Mouse (Mus musculus) hindbrain, embryonic 16.5 days (tissue): ENCODE data around the gene St8sia6. TPM values are rescaled to one million over a fixed set of nuclear protein-coding genes. Genes with fewer than 3 reads are reported as not detected.

Experiments used
- ATAC-seq: fragments of 200-750 bp; cut with Nextera tagmentation; 2 replicates; pipeline ENCODE4 v1.8.0; 2017; ENCODE audit warnings: moderate TSS enrichment, moderate library complexity
- H3K27ac ChIP-seq: fragments of 300-500 bp; sonication (generic); 2 replicates; pipeline ENCODE4 v1.5.1; 2014; ENCODE audit warnings: low read depth, mild to moderate bottlenecking, control low read depth, low read length, moderate library complexity
- H3K27me3 ChIP-seq: fragments of 300-500 bp; sonication (generic); replicated peaks from 2 replicates; pipeline ENCODE4 v1.6.1; 2014; ENCODE audit warnings: low read length; ENCODE audit not compliant: control insufficient read depth, insufficient read depth
- H3K36me3 ChIP-seq: fragments of 300-500 bp; sonication (generic); 2 replicates; pipeline ENCODE4 v1.6.1; 2014; ENCODE audit warnings: mild to moderate bottlenecking, low read length, moderate library complexity, mixed read lengths; ENCODE audit not compliant: control insufficient read depth, insufficient read depth
- H3K4me1 ChIP-seq: fragments of 300-500 bp; sonication (generic); 2 replicates; pipeline ENCODE4 v1.6.1; 2014; ENCODE audit warnings: low read depth, low read length; ENCODE audit not compliant: control insufficient read depth, insufficient read depth
- H3K4me2 ChIP-seq: fragments of 300-500 bp; sonication (generic); 2 replicates; pipeline ENCODE4 v1.6.1; 2014; ENCODE audit warnings: mild to moderate bottlenecking, low read length, control low read depth, moderate library complexity
- H3K4me3 ChIP-seq: fragments of 300-500 bp; sonication (generic); 2 replicates; pipeline ENCODE4 v1.5.1; 2014; ENCODE audit warnings: mild to moderate bottlenecking, low read length, control low read depth, moderate library complexity
- H3K9ac ChIP-seq: fragments of 300-500 bp; sonication (generic); 2 replicates; pipeline ENCODE4 v1.6.1; 2014; ENCODE audit warnings: low read depth, mild to moderate bottlenecking, control low read depth, low read length, moderate library complexity
- H3K9me3 ChIP-seq: fragments of 300-500 bp; sonication (generic); 2 replicates; pipeline ENCODE4 v1.6.1; 2014; ENCODE audit warnings: mild to moderate bottlenecking, low read length, moderate library complexity; ENCODE audit not compliant: control insufficient read depth
- WGBS: fragments of 180-500 bp; shearing (Covaris S2); extraction: QIAGEN DNeasy Blood & Tissue Kit; methylation state at CpG from one replicate; pipeline ENCODE4 v1.1.7; 2014; 5-methylcytosine and 5-hydroxymethylcytosine counted together
- polyA plus RNA-seq: library from polyadenylated mRNA; unstranded; fragments of >200 nt; fragmentation: Nextera tagmentation; extraction: Ambion mirVana; gene quantifications from 2 replicates; pipeline ENCODE4 v1.2.1, GENCODE M21; 2015

St8sia6 gene
- polyA plus RNA-seq, 1 experiment from 2014 or later = 2.9 TPM

DNA sequence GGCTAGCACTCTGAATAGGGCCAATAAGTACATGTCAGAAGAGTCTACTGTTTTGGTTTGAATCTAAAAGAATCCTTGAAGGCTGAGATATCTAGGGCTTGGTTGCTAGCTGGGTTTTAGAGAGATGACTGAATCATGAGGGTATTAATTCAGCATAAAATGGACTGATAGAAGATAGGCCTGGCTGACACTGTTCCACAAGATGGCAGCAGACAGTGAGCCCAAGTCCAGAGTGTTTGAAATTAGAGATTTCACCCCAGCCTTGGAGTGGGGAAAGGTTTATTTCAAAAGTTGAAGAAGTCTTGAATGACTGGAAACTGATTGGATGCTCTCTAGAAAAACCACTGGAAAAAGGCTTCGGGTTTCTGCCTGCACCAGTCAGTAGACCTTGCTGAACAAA lies 17.4 kb downstream of the St8sia6 start:
- Histone ChIP-seq H3K36me3 (no peaks in the 10 kb centered on the region), H3K4me3 (no peak overlapping the region), H3K9ac (no peak overlapping the region), H3K4me1 (no peaks in the 10 kb centered on the region), H3K9me3 (no peaks in the 10 kb centered on the region), H3K27me3 (no peaks in the 10 kb centered on the region), H3K4me2 (no peak overlapping the region), H3K27ac (no peak overlapping the region)
- 89% methylated on average over 1 of the region's 1 CpGs for WGBS
- no peak for ATAC-seq

DNA sequence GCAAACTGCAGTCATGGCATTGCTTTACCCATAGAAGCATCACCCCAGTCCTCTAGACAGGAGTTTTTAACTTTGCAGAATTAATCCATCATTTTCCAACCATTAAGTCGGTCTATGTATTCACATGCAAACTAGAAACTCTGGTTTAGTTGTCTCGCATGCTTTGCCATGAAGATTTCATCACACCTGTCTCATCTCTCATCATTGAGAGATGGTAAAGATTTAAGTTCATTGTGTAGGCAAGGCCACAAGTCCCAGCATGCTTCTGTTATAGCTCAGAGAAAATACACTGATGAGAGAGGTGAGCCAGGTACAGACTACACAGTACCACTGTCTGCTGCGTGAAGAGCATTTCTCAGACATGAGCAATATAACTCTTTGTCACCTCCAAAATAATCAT lies 18.8 kb downstream of the St8sia6 start:
- ATAC-seq = no peak
- H3K27me3 ChIP-seq = no peaks in the 10 kb centered on the region
- H3K9ac ChIP-seq = no peak overlapping the region
- no peak overlapping the region for H3K4me2 ChIP-seq
- no peak overlapping the region for H3K4me3 ChIP-seq
- no peaks in the 10 kb centered on the region for H3K36me3 ChIP-seq
- H3K9me3 ChIP-seq = no peaks in the 10 kb centered on the region
- no peak overlapping the region for H3K27ac ChIP-seq
- no peaks in the 10 kb centered on the region for H3K4me1 ChIP-seq
- 85% methylated on average over 3 of the region's 3 CpGs for WGBS

DNA sequence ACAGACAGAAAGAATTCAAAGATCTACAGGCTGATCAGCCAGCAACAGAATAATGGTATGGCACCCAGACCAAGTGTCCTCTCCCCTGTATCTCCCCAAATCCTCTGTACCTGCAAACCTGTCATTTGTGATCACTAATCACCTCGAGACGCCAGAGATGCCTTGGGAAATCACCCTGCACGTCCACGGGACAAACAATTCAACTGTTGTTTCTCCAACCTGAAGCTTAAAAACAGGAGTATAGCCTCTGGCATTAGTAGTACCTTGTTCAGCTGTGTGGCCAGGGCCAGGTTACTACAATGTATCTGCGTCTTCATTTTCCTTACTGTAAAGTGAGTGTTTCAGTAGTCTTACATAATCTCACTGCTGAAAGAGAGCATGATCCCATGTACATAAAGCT lies 25.3 kb downstream of the St8sia6 start:
- ATAC-seq = no peak
- Histone ChIP-seq H3K4me2 (no peak overlapping the region), H3K27ac (no peak overlapping the region), H3K4me3 (no peak overlapping the region), H3K27me3 (no peaks in the 10 kb centered on the region), H3K36me3 (no peaks in the 10 kb centered on the region), H3K9me3 (no peaks in the 10 kb centered on the region), H3K4me1 (no peaks in the 10 kb centered on the region), H3K9ac (no peak overlapping the region)
- WGBS = 78% methylated on average over 5 of the region's 5 CpGs

DNA sequence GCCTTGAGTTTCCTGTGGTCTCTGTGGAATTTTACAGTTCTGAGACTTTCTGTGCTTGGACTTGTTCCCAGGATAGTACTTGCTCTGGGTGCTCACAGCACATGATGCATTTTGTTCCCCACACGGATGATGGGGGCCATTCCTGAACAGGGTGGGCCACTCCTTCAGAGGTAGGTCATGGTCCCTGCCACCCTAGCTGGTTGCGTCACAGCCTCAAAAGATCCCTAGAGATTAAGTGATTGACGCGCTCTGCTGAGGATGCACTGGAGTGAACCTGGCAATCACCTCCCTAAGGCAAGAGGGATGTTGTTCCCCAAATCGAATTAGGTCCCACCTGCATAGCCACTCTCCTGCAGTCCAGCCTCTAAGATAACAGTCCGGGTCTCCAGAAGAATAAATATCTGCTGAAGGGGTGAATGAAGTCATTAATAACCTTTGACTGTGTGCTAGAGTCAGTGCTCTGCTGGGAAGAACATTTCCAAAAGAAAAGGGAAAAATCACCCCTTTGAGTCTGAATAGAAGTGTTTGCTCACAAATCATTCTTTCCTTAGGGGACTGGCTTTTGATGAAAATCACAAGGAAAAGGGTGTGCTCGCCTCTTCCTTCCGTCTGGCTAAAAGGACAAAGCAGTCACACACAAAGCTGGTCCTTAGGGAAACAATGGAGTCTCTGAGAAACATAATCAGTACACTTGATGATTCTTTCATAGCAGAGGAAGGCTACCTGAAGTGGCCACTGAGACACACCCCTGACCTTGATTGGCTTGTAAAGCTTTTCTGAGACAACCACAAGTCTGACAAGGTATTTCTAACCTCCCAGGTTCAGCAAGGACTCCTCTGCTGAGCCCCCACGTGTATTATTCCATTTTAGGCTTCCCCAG lies 26.1 kb downstream of the St8sia6 start:
- H3K9ac ChIP-seq = no peak overlapping the region
- WGBS = 55% methylated on average over 9 of the region's 9 CpGs
- no peak overlapping the region for H3K4me3 ChIP-seq
- H3K27ac ChIP-seq = no peak overlapping the region
- H3K27me3 ChIP-seq = no peaks in the 10 kb centered on the region
- no peak for ATAC-seq
- H3K4me2 ChIP-seq = no peak overlapping the region
- H3K9me3 ChIP-seq = no peaks in the 10 kb centered on the region
- no peaks in the 10 kb centered on the region for H3K36me3 ChIP-seq
- H3K4me1 ChIP-seq = no peaks in the 10 kb centered on the region

- no peaks in the 10 kb centered on the region for H3K9me3 ChIP-seq
- no peak overlapping the region for H3K27ac ChIP-seq
- H3K4me1 ChIP-seq = no peaks in the 10 kb centered on the region
- no peak overlapping the region for H3K4me2 ChIP-seq
- H3K36me3 ChIP-seq = no peaks in the 10 kb centered on the region
- no peak overlapping the region for H3K4me3 ChIP-seq
- H3K27me3 ChIP-seq = no peaks in the 10 kb centered on the region
- ATAC-seq = no peak
- H3K9ac ChIP-seq = no peak overlapping the region
Observed at GRCm38 (mm10) chr2:13760366-13760765, 33.5 kb downstream of the St8sia6 start.

DNA sequence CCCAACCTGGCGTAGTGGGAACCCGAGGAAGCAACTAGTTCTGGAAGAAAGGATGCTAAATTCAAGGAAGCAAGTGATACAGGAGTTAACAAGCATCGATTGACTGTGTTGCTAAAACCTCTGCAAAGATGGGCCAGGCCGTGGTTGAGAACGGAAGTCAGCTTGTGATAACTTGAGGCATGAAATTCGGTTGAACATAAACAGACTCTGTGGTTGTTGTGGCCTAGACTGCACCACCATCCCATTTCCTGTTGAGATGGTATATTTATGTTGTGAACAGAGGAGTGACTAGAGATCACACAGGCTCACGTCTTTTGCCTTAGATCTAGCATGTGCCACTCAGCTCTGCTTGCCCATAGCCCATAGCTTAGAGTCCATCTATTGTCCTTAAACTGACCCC lies 36.5 kb downstream of the St8sia6 start:
- no peak overlapping the region for H3K27ac ChIP-seq
- H3K4me3 ChIP-seq = no peak overlapping the region
- H3K4me1 ChIP-seq = no peaks in the 10 kb centered on the region
- 90% methylated on average over 7 of the region's 7 CpGs for WGBS
- H3K4me2 ChIP-seq = no peak overlapping the region
- H3K9ac ChIP-seq = no peak overlapping the region
- ATAC-seq = no peak
- no peaks in the 10 kb centered on the region for H3K36me3 ChIP-seq
- H3K27me3 ChIP-seq = no peaks in the 10 kb centered on the region
- H3K9me3 ChIP-seq = no peaks in the 10 kb centered on the region

DNA sequence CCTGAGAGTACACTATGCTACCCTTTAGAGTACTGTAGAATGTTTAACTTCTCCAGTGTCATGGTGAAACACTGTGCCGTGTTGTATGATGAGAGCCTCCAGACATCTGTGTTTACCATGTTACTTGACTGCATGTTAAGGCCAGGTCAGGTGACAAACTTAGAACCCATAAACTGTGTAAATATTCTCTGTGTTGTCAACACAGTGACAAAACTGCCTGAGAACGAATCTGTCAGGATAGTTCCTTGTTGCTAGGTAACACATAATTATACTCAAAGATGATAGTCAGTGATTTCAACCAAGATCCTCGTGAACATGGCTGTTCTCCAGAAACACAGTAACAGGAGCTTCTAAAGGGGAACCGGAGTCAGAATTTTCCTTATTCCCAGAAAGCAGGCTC lies 38.1 kb downstream of the St8sia6 start:
- Histone ChIP-seq H3K27ac (no peak overlapping the region), H3K9ac (no peak overlapping the region), H3K4me2 (no peak overlapping the region), H3K4me1 (no peaks in the 10 kb centered on the region), H3K27me3 (no peaks in the 10 kb centered on the region), H3K36me3 (no peaks in the 10 kb centered on the region), H3K9me3 (no peaks in the 10 kb centered on the region), H3K4me3 (no peak overlapping the region)
- ATAC-seq = no peak
- WGBS = 66% methylated on average over 4 of the region's 4 CpGs

GRCm38 (mm10) chr2:13751691-13752090 lies 42.2 kb downstream of the St8sia6 start:
- 75% methylated on average over 1 of the region's 1 CpGs for WGBS
- Histone ChIP-seq H3K4me1 (no peaks in the 10 kb centered on the region), H3K9ac (no peak overlapping the region), H3K9me3 (no peaks in the 10 kb centered on the region), H3K4me3 (no peak overlapping the region), H3K36me3 (no peaks in the 10 kb centered on the region), H3K4me2 (no peak overlapping the region), H3K27ac (no peak overlapping the region), H3K27me3 (no peaks in the 10 kb centered on the region)
- ATAC-seq = no peak

DNA sequence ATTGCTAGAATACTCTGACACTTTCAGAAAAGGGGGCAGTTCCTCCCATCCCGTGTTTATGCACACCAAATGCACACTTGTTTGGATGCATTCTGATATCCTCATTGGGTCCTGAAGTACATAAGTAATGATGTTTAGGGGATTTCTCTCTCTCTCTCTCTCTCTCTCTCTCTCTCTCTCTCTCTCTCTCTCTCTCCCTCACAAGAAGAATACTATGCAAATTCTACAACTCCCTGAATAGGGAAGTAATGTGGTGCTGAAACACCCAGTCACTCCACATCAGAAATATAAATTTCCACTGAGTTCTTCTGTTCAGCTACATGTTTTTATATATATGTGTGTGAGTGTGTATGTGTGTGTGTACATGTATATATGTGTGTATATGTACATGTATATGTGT lies 43.1 kb downstream of the St8sia6 start:
- 68% methylated on average over 1 of the region's 1 CpGs for WGBS
- Histone ChIP-seq H3K4me1 (no peaks in the 10 kb centered on the region), H3K9me3 (no peaks in the 10 kb centered on the region), H3K4me2 (no peak overlapping the region), H3K27ac (no peak overlapping the region), H3K4me3 (no peak overlapping the region), H3K27me3 (no peaks in the 10 kb centered on the region), H3K9ac (no peak overlapping the region), H3K36me3 (no peaks in the 10 kb centered on the region)
- ATAC-seq = no peak
